Mouse (Mus musculus) hindbrain, embryonic 14.5 days (tissue): Measurements from ENCODE around the gene AC170998.1. TPM values are rescaled to one million over a fixed set of nuclear protein-coding genes. Genes with fewer than 3 reads are reported as not detected.

ENCODE experiments used
- ATAC-seq: fragments of 200-750 bp; cut with Nextera tagmentation; 2 replicates; pipeline ENCODE4 v1.8.0; 2017; ENCODE audit warnings: moderate number of reproducible peaks, mild to moderate bottlenecking, moderate TSS enrichment, moderate library complexity; ENCODE audit not compliant: low FRiP score
- DNase-seq: peaks from one replicate; pipeline ENCODE4 v3.0.0-alpha.2; 2015; ENCODE audit warnings: low spot score
- H3K27ac ChIP-seq: fragments of 300-500 bp; sonication (generic); 2 replicates; pipeline ENCODE4 v1.5.1; 2014; ENCODE audit warnings: mild to moderate bottlenecking, moderate library complexity
- H3K27me3 ChIP-seq: fragments of 300-500 bp; sonication (generic); 2 replicates; pipeline ENCODE4 v1.6.1; 2014; ENCODE audit warnings: mild to moderate bottlenecking, low read length, mixed read lengths; ENCODE audit not compliant: control insufficient read depth, insufficient read depth
- H3K36me3 ChIP-seq: fragments of 300-500 bp; sonication (generic); replicated peaks from 2 replicates; pipeline ENCODE4 v1.6.1; 2014; ENCODE audit not compliant: control insufficient read depth, insufficient read depth
- H3K4me1 ChIP-seq: fragments of 300-500 bp; sonication (generic); replicated peaks from 2 replicates; pipeline ENCODE4 v1.6.1; 2014; ENCODE audit warnings: antibody characterized with exemption, low read length, mixed read lengths; ENCODE audit not compliant: control insufficient read depth, insufficient read depth
- H3K4me2 ChIP-seq: fragments of 300-500 bp; sonication (generic); replicated peaks from 2 replicates; pipeline ENCODE4 v1.6.1; 2014; ENCODE audit warnings: mild to moderate bottlenecking, moderate library complexity
- H3K4me3 ChIP-seq: fragments of 300-500 bp; sonication (generic); replicated peaks from 2 replicates; pipeline ENCODE4 v1.5.1; 2014; ENCODE audit warnings: mild to moderate bottlenecking, low read length
- H3K9ac ChIP-seq: fragments of 300-500 bp; sonication (generic); 2 replicates; pipeline ENCODE4 v1.6.1; 2014
- H3K9me3 ChIP-seq: fragments of 300-500 bp; sonication (generic); 2 replicates; pipeline ENCODE4 v1.6.1; 2016; ENCODE audit warnings: low read length; ENCODE audit not compliant: control insufficient read depth
- WGBS: fragments of 180-500 bp; shearing (Covaris S2); extraction: QIAGEN DNeasy Blood & Tissue Kit; methylation state at CpG from one replicate; pipeline ENCODE4 v1.1.7; 2014; 5-methylcytosine and 5-hydroxymethylcytosine counted together
- polyA plus RNA-seq: library from polyadenylated mRNA; unstranded; fragments of >200 nt; fragmentation: Nextera tagmentation; extraction: Ambion mirVana; gene quantifications from 2 replicates; pipeline ENCODE4 v1.2.1, GENCODE M21; 2014

AC170998.1 gene
- 0.98 and 2.0 TPM in 2 replicates for polyA plus RNA-seq

- H3K36me3 ChIP-seq = peaks cover 85% of the 10 kb centered on the region
- no peaks in the 10 kb centered on the region for H3K4me1 ChIP-seq
- H3K4me2 ChIP-seq = no peak within 1 kb of the TSS
- ATAC-seq = no peak
- 95% methylated on average over 4 of the region's 4 CpGs for WGBS
- no peak within 1 kb of the TSS for H3K9ac ChIP-seq
- no peak within 1 kb of the TSS for H3K27ac ChIP-seq
- no peaks in the 10 kb centered on the region for H3K27me3 ChIP-seq
- H3K4me3 ChIP-seq = no peak within 1 kb of the TSS
- DNase-seq = no peak
- H3K9me3 ChIP-seq = no peaks in the 10 kb centered on the region
Observed at GRCm38 (mm10) chr17:28725783-28726182, at the start of gene AC170998.1. TSS of gene AC170998.1 (plus strand) at chr17:28726083.

GRCm38 (mm10) chr17:28682311-28683084 is 43.4 kb upstream of the AC170998.1 start:
- WGBS = 86% methylated on average over 13 of the region's 13 CpGs
- H3K4me3 ChIP-seq = no peak overlapping the region
- H3K9me3 ChIP-seq = no peaks in the 10 kb centered on the region
- H3K27ac ChIP-seq = no peak overlapping the region
- no peaks in the 10 kb centered on the region for H3K27me3 ChIP-seq
- H3K4me1 ChIP-seq = no peaks in the 10 kb centered on the region
- DNase-seq = no peak
- H3K36me3 ChIP-seq = no peaks in the 10 kb centered on the region
- no peak for ATAC-seq
- H3K9ac ChIP-seq = no peak overlapping the region
- H3K4me2 ChIP-seq = no peak overlapping the region

- WGBS = 62% methylated on average over 1 of the region's 1 CpGs
- no peak overlapping the region for H3K4me2 ChIP-seq
- no peak overlapping the region for H3K9ac ChIP-seq
- no peaks in the 10 kb centered on the region for H3K36me3 ChIP-seq
- H3K4me1 ChIP-seq = no peaks in the 10 kb centered on the region
- H3K9me3 ChIP-seq = no peaks in the 10 kb centered on the region
- H3K27me3 ChIP-seq = no peaks in the 10 kb centered on the region
- no peak overlapping the region for H3K4me3 ChIP-seq
- DNase-seq (no peak), ATAC-seq (no peak)
- no peak overlapping the region for H3K27ac ChIP-seq
Observed at GRCm38 (mm10) chr17:28683601-28684000, 42.3 kb upstream of the AC170998.1 start.

- DNase-seq (no peak), ATAC-seq (no peak)
- 74% methylated on average over 19 of the region's 19 CpGs for WGBS
- Histone ChIP-seq H3K27ac (no peak overlapping the region), H3K27me3 (peaks cover 7% of the 10 kb centered on the region), H3K4me2 (no peak overlapping the region), H3K4me1 (no peaks in the 10 kb centered on the region), H3K9ac (no peak overlapping the region), H3K4me3 (no peak overlapping the region), H3K9me3 (no peaks in the 10 kb centered on the region), H3K36me3 (no peaks in the 10 kb centered on the region)
Observed at GRCm38 (mm10) chr17:28684631-28685030, 41.3 kb upstream of the AC170998.1 start.

- Histone ChIP-seq H3K36me3 (no peaks in the 10 kb centered on the region), H3K4me3 (no peak overlapping the region), H3K4me2 (no peak overlapping the region), H3K4me1 (no peaks in the 10 kb centered on the region), H3K27ac (no peak overlapping the region), H3K9ac (no peak overlapping the region), H3K27me3 (peaks cover 9% of the 10 kb centered on the region), H3K9me3 (no peaks in the 10 kb centered on the region)
- 52% methylated on average over 4 of the region's 4 CpGs for WGBS
- ATAC-seq (no peak), DNase-seq (no peak)
Observed at GRCm38 (mm10) chr17:28687354-28687753, 38.5 kb upstream of the AC170998.1 start.

GRCm38 (mm10) chr17:28689586-28690283 is 36.1 kb upstream of the AC170998.1 start, which contains the start of gene Slc26a8:
TSS of gene Slc26a8 (minus strand) at chr17:28690233.
- Histone ChIP-seq H3K27ac (peak within 1 kb of the TSS; percentile 96), H3K27me3 (peaks cover 9% of the 10 kb centered on the region), H3K4me1 (peaks cover 15% of the 10 kb centered on the region), H3K9ac (peak within 1 kb of the TSS; percentile 97), H3K4me2 (peak within 1 kb of the TSS; percentile 77), H3K36me3 (no peaks in the 10 kb centered on the region), H3K4me3 (peak within 1 kb of the TSS; percentile 99), H3K9me3 (no peaks in the 10 kb centered on the region)
- ATAC-seq (no peak), DNase-seq (peak; percentile 40)
- 10% methylated on average over 40 of the region's 40 CpGs for WGBS

GRCm38 (mm10) chr17:28690776-28691686 is 34.9 kb upstream of the AC170998.1 start, which contains the start of gene Mapk14:
TSS of gene Mapk14 (plus strand) at chr17:28691329.
- Histone ChIP-seq H3K9ac (peak within 1 kb of the TSS; percentile 97), H3K9me3 (no peaks in the 10 kb centered on the region), H3K4me1 (peaks cover 15% of the 10 kb centered on the region), H3K27me3 (peaks cover 9% of the 10 kb centered on the region), H3K4me3 (peak within 1 kb of the TSS; percentile 99), H3K4me2 (peak within 1 kb of the TSS; percentile 77), H3K36me3 (no peaks in the 10 kb centered on the region), H3K27ac (peak within 1 kb of the TSS; percentile 96)
- WGBS = under 1% methylated on average over 61 of the region's 86 CpGs
- ATAC-seq (peak; percentile 94), DNase-seq (peak; percentile 98)

- Histone ChIP-seq H3K9me3 (no peaks in the 10 kb centered on the region), H3K9ac (peak overlapping the region; percentile 97), H3K27me3 (peaks cover 9% of the 10 kb centered on the region), H3K36me3 (no peaks in the 10 kb centered on the region), H3K4me1 (peaks cover 15% of the 10 kb centered on the region), H3K4me2 (peak overlapping the region; percentile 77), H3K4me3 (peak overlapping the region; percentile 99), H3K27ac (peak overlapping the region; percentile 96)
- under 1% methylated on average over 53 of the region's 53 CpGs for WGBS
- peak; percentile 41 for ATAC-seq
- no peak for DNase-seq
Observed at GRCm38 (mm10) chr17:28691687-28692340, 34.1 kb upstream of the AC170998.1 start.
